Mouse (Mus musculus) monocyte, adult 59 days (primary cell): ENCODE data around the gene Krba1. TPM values are rescaled to one million over a fixed set of nuclear protein-coding genes. Genes with fewer than 3 reads are reported as not detected.

ENCODE experiments used
- total RNA-seq, 2 experiments: library from RNA; stranded (reverse); gene quantifications; one replicate each; pipeline ENCODE4 v1.2.4; 2023

The Krba1 gene
- total RNA-seq, result 1 to 10 TPM; 1.2 to 2.0 TPM

DNA sequence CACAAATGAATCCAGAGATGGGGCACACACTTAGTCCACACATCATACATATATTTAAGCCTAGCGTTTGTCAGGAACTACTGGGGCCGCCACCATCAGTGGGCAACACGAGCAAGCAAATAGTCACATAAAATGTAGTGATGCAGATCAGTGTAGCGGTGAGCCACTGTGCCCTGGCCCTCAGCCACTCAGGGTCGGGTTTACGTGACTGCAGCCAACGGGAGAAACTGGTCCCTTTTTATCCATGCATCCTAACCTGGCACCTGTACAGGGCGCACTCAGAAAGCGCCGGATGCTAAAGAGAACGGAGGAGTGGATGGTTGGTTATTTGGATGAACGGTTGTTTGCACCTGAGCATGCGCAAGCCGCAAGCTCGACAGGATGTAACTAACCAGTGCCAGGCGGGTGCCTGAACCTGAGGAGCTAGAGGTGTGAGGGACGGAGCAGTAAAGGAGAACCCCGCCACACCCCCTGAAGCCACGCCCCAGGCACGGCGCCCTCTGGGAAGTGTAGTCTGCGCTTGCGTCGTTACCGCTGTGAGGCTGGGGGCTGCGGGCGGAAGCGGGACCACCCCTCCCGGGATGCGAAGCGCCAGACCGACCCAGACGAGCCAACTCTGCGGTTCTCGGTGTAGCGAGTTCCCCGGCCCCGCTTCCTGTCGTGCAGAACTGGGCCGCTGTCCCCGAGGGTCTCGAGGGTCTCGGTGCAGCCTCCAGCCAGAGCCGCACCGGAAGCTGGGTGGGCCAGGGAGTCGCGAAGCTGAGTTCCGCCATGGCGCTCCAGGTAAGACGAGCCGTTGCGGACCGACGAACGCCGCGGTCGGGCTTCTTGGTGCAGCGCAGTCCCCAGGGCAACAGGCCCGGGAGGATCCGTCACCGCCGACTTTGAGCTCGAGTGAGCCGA lies at the start of gene Krba1:
Gene Krba1, plus strand, starts transcription at position 482 of the 903 bp plus-strand sequence.

DNA sequence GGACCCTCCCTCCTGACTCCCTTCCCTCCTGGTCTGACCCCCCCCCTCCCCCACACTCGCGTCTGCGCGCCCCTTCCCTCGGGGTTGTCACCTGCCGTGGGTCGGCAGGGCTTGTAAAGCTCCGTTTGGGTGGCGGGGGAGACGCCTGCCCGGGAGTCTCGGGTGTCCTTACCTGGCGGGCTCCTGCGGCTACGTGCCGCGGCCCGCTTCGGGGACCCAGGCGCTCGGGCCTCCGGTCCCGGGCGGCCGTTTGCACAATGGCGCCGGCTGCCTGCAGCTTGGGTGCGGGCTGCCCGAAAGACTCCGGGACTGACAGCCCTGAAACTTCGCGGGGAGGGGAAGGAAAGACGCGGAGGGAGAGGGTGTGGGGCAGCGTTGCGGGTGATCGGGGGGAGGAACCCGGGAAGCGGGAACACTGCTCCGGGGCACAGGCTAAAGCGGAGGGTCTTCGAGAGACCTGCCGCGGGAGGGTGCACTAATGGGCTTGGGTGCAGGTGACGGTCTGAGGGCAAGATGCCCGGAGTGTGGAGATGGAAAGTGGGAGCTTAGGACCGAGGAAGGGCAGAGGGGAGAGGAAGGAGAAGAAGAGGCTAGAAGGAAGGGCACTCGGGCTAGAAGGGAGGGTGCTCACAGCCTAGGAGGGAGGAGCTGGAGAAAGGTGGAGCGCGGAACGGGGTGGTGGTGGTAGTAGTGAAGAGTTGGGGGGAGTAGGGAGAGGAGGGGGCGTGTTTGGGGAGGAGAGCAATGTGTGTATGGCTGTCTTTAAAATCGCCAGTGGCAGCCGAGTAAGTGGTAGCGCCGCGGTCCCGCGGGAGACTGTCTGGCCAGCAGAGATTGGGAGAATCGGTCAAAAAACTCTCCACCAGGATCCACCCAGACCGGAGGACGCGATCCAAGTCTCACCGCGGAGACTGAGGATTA lies 50.1 kb downstream of the Krba1 start, which contains the start of gene Zfp467:
Gene Zfp467, minus strand, starts transcription at position 645 of the 921 bp plus-strand sequence.

DNA sequence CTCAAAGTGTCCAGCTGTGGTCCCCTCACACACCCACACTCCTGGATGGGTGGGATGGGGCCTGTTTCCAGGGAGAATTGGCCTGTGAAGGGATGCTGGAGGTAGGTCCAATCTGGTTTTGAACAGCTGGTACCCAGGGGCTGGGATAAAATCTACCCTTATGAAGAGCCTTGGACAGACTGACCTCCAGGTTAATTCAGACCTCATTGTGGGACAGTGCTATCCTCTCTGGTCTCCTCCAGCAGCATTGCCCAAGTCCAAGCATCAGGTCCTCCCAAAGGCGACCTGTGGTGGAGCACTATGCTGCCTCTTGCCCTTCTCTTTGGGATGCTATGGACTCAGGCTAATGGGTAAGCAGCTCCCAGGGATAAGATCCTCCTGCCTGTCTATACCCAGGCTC lies 52.5 kb downstream of the Krba1 start, which contains the start of gene Sspo:
Gene Sspo, plus strand, starts transcription at position 301 of the 400 bp plus-strand sequence.

Other genes with a start within 250 kb of the Krba1 start
- 10 to 100 TPM; 49.1 to 56.8 TPM for gene Zfp467, start 50.2 kb downstream of the Krba1 start, total RNA-seq
- gene Sspo, start 52.6 kb downstream of the Krba1 start, total RNA-seq, result under 1 TPM; 0.52 TPM
- gene Atp6v0e2, start 142.0 kb downstream of the Krba1 start, total RNA-seq, result 1 to 10 TPM; 1.4 to 2.6 TPM
- gene Lrrc61, start 159.2 kb downstream of the Krba1 start, total RNA-seq, result 10 to 100 TPM; 53.5 to 56.8 TPM
- 1 to 10 TPM; 1.7 to 2.6 TPM for gene Rarres2, start 177.2 kb downstream of the Krba1 start, total RNA-seq
- not detected for gene Gm45021, start 194.0 kb downstream of the Krba1 start, total RNA-seq
- gene Repin1, start 198.3 kb downstream of the Krba1 start, total RNA-seq, result 1 to 10 TPM; 8.3 to 9.3 TPM
- not detected for gene Gm44965, start 198.4 kb downstream of the Krba1 start, total RNA-seq
- 1 to 10 TPM; 2.7 to 3.6 TPM for gene Zfp775, start 206.5 kb downstream of the Krba1 start, total RNA-seq
- not detected for gene AI854703, start 231.2 kb downstream of the Krba1 start, total RNA-seq